Mouse (Mus musculus) mouse trophoblast stem cell (cell line): ENCODE results near the gene Ywhab.

Experiments
- in situ Hi-C, 2 experiments: fragments of 300-500 bp; cut with MseI, MboI; formaldehyde crosslinking; loops; 2 replicates in 1 of 2; 3 replicates in 1 of 2; pipeline ENCODE4 v1.15.1; 2025

Gene Ywhab

DNA sequence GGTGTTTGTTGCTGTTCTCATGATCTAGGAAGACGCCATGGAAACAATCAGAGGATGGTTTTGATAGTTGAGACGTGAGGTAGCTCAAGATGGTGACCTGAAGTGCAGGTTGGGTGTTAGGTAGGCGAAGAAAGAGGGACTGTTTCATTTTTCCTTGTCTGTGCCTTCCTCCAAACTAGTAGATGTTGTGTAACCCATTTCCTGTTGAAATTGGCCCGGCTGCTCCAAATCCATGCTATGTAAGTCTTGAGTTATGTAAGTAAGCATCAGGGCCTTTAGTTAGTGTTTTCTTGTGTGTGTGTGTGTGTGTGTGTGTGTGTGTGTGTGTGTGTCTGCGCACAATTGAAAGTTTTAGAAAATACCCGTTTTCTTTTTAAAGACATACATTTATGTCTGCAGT, 14.5 kb downstream of the Ywhab start:
- in situ Hi-C loops: no loop called here

DNA sequence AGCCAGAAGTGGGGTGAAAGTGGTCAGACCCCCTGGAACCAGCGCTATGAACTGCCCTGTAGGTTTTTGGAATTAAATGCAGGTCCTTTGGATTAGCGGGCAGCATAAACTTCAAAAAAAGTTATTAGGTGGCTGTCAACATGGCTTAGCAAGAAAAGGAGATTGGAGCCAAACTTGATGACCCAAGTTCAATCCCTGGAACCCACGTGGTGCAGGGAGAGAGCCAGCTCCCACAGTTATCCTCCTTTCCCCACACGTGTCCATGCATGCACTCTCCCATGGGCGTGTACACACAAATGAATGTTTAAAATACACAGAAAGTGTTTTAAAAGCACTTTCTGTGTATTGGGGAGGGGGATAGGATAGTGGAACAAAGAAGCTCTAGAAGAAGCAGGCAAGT, 15.7 kb downstream of the Ywhab start:
- in situ Hi-C loops: no loop called here

DNA sequence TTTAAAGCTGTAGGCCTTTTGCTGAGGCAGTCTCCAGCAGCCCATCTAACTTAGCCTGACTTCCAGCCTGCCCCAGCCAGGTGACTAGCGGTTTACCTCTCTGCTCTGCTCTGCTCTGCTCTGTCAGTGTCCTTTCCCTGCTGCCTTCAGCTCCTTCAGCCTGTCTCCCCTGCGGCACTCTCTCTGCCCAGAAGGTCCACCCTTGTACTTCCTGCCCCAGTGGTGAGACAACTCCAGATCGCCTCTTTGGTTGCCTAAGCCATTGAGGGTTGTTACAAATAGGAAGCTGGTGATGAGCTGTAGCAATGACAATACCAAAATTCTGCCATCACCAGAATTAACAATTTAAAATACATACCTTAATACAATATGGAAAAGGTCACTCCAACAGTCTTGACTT, 16.2 kb downstream of the Ywhab start:
- in situ Hi-C loops: no loop called here

DNA sequence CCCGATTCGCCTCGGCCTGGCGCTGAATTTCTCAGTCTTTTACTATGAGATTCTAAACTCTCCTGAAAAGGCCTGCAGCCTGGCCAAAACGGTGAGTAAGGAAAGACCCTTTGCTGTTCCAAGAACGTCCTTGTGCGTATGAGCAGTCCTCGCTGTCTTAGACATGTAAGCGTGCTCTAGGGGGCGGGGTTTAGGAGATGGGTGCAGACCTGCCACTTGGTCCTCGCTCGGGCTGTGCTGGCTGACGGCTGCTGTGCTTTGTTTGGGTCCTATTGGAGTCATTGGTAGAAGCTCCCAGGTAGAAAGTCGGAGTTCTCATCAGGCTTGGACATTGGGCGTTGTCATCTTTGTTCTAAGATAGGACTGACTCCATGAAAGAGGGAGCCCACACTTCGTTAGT, 20.5 kb downstream of the Ywhab start:
- in situ Hi-C loops: no loop called here

DNA sequence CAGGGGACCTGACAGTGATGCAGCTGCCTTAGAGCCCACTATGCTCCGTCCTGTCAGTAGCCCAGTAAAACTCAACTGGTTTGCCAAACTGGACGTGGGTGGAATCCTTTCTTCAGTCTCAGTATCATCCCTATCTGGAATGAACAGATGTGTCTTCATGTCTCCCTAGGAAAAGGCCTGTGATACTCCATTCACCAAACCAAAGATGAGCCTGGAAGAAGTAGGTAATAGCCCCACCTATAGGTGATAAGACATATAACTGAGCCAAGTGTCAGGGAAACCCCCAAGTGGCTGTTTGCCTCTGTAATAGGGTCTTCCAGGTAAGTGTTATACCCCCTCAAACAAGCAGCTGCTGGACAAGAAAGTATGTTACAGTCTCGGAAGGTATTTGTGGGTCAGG, 24.1 kb downstream of the Ywhab start:
- in situ Hi-C loops: no loop called here

DNA sequence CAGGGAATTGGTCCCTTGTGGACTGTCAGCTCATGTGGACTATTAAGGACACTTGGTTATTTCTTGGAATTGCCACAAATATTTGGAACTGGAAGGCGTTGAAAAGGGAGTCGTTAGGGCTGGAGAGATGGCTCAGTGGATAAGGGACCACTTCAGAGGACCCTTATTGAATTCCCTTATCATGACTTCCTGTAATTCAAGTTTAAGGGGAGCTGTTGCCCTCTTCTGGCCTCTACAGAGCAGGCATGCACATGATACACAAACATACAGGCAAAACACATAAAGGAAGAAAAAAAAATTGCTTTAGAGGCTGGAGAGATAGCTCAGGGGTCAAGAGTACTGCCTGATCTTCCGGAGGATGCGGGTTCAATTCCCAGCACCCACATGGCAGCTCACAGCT, 25.2 kb downstream of the Ywhab start:
- in situ Hi-C loops: no loop called here

DNA sequence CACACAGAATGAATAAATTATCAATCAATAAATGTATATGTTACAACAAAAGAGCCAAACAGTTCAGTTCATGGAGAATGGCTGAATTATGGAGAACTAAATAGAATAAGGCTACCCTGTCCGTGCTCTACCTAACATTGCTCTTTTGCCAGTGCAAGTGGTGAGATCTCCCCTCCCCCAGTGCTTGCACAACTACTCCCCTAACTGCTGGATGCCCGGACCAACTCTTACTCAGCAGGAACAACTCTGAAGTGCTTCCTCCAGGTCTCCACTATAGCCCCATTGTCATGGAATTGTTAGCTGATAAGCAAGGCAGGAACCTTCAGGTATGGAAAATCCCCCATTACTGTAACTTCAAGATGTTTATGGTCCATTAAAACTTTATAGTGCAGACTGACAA, 27.3 kb downstream of the Ywhab start:
- in situ Hi-C loops: no loop called here

DNA sequence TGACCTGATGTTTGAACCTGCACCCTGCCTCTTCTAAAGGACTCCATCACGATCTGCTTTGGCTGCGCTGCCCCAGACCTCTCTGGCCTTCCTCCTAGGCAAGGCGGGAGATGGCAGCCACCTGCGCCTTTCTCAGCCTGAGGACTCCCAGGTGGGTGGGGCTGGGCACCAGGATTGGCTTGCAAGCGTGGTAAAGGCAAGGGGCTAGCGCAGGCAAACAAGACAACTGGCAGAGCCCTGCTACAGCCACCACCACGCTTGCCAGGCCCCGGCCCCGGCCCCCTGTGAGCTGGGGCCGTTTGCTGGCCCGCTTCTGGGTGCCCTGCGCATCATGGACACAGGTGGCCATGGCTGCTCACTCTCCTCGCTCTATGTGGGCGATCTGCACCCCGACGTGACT, 30.4 kb downstream of the Ywhab start, which contains the start of gene Pabpc1l:
Pabpc1l (plus strand) TSS at position 301 of the 400 bp plus-strand sequence.
- in situ Hi-C loops: no loop called here

DNA sequence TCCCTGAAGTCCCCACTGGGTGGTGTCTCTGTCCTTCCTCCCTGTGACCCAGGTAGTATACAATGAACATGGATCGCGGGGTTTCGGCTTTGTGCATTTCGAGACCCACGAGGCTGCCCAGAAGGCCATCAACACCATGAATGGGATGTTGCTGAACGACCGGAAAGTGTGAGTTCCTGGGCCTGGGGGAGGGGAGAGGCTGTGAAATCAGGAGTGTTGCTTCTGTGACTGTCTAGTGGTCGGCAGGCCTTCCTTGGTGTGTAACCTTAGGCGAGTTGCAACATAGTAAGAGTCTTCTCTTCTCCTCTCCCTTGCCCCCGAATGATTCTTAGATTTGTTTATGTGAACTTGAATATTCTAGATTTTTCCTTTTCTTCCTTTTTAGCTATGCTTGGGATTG, 36.4 kb downstream of the Ywhab start:
- in situ Hi-C loops: no loop called here

DNA sequence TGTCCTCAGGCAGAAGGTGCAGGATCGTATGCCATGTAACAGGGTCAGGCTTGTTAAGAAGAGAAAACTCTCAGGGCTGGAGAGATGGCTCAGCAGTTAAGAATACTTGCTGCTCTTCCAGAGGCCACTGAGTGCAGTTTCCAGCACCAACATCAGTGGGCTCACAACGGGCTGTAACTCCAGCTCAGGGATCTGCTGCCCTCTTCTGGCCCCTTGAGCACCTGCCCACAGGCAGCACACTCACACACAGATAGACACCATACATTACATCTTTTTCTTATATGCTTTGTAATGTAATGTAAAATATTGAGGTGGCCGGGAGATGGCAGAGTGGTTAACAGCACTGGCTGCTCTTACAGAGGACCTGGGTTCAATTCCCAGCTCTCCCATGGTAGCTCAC, 38.2 kb downstream of the Ywhab start:
- in situ Hi-C loops: no loop called here

DNA sequence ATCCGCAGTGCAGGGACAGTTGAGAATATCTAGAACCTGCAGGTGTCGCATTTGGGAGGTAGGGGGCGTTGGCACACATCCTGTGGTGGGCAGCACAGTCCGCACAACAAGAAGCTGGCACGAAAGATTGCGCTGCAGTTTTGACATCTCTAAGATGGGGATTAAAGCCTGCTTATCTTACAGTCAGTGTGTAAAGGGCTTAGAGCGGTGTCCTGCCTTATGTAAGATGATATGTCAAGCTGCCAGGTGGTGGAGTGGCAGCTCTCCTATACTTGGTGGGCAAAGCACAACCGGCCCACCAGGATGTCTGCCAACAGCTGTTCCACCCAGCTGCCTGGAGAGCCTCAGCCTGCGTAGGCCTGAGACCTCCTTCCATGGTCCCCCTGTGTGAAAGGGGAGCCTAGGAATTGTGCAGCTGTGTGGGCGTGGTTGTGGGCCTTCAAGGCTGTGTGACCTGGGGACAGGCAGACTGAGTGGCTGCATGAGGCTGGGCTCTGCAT, 41.8 kb downstream of the Ywhab start:
- in situ Hi-C loops: no loop called here

DNA sequence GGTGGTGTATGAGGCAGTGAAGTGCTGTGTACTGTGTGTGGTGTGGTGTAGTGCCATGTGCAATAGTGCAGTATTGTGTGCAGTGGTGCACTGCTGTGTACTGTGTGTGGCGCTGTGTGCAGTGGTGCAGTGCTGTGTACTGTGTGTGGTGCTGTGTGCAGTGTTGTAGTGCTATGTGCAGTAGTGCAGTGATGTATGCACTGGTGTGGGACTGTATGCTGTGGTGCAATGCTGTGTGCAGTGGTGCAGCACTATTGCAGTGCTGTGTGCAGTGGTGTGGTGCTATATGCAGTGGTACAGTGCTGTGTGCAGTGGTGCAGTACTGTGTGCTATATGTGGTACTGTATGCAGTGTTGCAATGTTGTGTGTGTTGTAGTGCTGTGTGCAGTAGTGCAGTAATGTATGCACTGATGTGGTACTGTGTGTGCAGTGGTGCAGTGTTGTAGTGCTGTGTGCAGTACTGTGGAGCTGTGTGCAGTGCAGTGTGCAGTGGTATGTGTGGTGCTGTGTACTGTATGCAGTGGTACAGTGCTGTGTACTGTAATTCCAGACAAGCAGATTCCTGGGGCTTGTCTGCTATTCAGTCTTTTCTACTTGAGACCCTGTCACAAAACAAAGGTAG, 43.8 kb downstream of the Ywhab start:
- in situ Hi-C loops: no loop called here

DNA sequence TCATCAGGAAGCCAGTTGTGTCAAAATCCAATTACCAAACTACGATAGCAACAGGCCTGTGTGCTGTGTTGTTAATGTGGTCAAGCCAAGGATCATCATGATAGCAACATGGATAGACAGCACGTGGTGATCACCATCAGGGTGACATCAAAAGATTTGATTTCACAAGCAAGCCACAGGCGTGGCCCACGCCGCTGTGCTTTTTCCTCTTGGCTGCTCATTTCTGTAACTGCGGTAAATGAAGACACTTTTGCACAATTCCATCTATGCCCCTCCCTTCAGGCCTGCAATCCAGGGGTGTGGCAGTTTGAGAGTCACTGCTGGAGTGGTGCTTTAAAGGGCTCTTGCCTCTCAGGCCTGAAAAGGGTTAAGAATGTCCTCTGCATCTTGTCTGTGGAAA, 46.2 kb downstream of the Ywhab start:
- in situ Hi-C loops: no loop called here

DNA sequence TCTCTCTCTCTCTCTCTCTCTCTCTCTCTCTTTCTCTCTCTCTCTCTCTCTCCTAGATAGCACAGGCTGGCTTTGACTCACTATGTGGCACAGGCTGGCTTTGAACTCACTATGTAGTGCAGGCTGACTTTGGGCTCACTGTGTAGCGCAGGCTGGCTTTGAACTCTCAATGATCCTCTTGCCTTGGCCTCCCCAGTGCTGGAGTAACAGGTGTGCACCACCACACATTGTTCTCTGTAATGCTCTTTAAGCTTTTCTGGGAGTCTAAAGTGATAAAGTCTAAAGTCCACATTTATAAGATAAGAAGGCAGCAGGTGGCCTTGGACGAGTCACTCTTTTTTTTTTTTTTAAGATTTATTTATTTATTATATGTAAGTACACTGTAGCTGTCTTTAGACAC, 46.8 kb downstream of the Ywhab start:
- in situ Hi-C loops: no loop called here

DNA sequence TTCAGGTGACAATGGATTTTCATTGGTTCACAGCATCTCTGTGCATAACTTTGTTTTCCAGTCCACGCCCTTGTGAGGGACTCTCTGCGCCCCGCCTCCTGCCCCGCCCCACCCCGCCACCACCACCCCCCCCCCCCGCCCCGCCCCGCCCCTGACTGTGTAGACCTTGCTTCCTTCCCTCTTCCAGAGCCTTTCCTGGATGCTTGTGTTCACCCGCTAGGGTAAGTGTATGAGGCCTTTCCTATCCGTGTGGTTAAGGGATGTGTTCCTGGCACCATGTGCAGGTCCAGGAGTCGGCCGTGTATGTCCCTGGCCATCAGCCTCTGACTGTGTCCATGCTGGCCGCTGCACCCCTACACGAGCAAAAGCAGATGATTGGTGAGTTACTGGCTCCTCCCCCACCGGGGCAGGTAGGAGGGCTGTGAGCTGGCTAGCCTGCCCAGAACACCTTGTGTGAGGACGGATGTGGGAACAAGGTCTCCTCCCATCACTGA, 52.5 kb downstream of the Ywhab start:
- in situ Hi-C loops: no loop called here

DNA sequence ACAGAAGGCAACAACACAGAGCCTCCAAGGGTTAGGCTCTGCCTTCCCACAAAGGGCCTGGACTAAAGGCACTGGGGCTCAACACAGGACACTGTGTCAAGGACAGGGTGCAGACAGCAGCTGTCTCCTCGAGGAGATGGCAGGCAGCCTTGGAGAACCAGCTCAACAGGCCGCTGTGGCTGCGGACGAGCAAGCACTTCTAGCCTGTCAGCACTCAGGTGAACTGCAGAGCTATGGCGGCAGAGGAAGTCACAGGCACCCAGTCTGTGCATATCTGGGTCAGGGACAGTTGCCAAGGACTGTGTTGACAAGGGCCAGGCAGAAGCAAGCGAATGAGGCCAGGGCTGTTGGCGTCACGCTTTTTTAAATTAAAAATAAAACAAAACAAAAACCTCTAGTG, 59.0 kb downstream of the Ywhab start:
- in situ Hi-C loops: no loop called here

DNA sequence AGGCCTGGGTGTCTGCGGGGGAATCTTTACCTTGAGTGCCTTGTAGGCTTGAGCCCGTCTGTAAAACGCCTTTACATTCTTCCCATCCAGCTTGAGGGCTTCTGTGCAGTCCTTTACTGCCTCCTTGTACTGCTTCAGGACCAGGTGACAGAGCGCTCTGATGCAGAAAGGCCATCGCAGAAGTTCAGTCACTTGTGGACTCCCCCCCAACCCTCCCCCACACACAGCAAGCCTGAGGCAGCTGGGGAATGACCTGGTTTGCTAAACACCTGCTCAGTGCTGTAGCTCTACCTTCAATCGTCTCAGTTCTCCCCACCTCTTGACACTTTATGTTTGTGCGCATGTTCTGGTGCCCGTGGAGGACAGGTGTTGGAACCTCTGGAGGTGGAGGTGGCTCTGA, 59.9 kb downstream of the Ywhab start:
- in situ Hi-C loops: no loop called here

DNA sequence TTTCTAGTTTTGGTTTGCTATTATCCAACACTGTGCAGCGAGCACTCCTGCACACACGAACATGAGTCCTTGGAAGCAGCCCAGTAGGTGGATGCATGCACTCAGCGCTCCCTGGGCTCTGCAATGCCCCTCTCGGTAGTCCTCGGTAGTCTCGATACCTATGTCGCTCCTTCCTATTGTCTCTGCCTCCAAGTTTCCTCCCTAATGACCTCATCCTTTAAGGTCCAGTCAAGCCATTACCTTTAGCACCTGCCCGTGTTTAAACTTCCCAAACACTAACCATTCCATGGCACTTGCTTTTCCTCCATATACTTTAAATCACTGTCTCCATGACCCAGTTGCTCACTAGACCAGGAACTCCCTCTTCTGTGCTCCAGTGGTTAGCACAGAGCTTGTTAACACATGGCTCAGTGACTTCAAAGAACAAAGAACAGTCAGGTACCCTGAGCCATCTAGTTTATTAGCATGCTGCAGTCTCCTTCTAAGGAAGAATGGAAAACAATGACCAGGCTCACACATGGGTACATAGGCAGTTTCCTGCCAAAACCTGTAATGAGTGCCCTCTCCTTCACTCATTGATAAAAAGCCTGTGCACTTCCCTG, 65.0 kb downstream of the Ywhab start:
- in situ Hi-C loops: no loop called here
